Mouse (Mus musculus): ENCODE measurements around the gene Zfp748. TPM values are rescaled to one million over a fixed set of nuclear protein-coding genes. Genes with fewer than 3 reads are reported as not detected.

Zfp748 gene
- polyA plus RNA-seq, 1 experiment from 2014 or later = 17.8 TPM

- Histone ChIP-seq H3K27me3 (ENCODE audit: control insufficient read depth, insufficient read depth, low read length) (no peaks in the 10 kb centered on the region), H3K27ac (ENCODE audit: low read depth, low read length) (no peak overlapping the region), H3K4me2 (ENCODE audit: low read depth, low read length) (no peak overlapping the region), H3K4me3 (ENCODE audit: low read depth, low read length) (no peak overlapping the region), H3K4me1 (ENCODE audit: control insufficient read depth, insufficient read depth, low read length) (peaks cover 6% of the 10 kb centered on the region), H3K9ac (replicated peaks; ENCODE audit: low read depth, low read length) (no peak overlapping the region), H3K9me3 (ENCODE audit: control insufficient read depth, low read length) (peaks cover 8% of the 10 kb centered on the region; the same call in 1 of the 2 replicates), H3K36me3 (ENCODE audit: control insufficient read depth, insufficient read depth, low read length) (peaks cover 22% of the 10 kb centered on the region)
- WGBS = 98% methylated on average over 1 of the region's 1 CpGs
- no peak for ATAC-seq (ENCODE audit: low read depth)
These were observed 58.0 kb downstream of the Zfp748 start for GRCm38 (mm10) chr13:67495631-67496030.

Other genes with a start within 250 kb of the Zfp748 start
- gene Zfp457, start 247.3 kb downstream of the Zfp748 start, polyA plus RNA-seq (2014; fragmentation: Nextera tagmentation; extraction: Ambion mirVana) = 1.3 and 1.8 TPM in 2 replicates
- 1.8 and 3.0 TPM in 2 replicates for gene Zfp595, start 221.3 kb downstream of the Zfp748 start, polyA plus RNA-seq (2014; fragmentation: Nextera tagmentation; extraction: Ambion mirVana)
- gene Gm28044, start 193.3 kb downstream of the Zfp748 start, polyA plus RNA-seq (2014; fragmentation: Nextera tagmentation; extraction: Ambion mirVana) = not detected in 2 replicates
- 0.84 and 1.0 TPM in 2 replicates for gene Zfp953, start 193.2 kb downstream of the Zfp748 start, polyA plus RNA-seq (2014; fragmentation: Nextera tagmentation; extraction: Ambion mirVana)
- gene Gm28041, start 178.1 kb downstream of the Zfp748 start, polyA plus RNA-seq (2014; fragmentation: Nextera tagmentation; extraction: Ambion mirVana) = not detected in 2 replicates
- 0.59 and 0.80 TPM in 2 replicates for gene Zfp456, start 178.0 kb downstream of the Zfp748 start, polyA plus RNA-seq (2014; fragmentation: Nextera tagmentation; extraction: Ambion mirVana)
- gene Zfp429, start 154.0 kb downstream of the Zfp748 start, polyA plus RNA-seq (2014; fragmentation: Nextera tagmentation; extraction: Ambion mirVana) = 3.4 and 3.5 TPM in 2 replicates
- gene Zfp459, start 132.4 kb downstream of the Zfp748 start, polyA plus RNA-seq (2014; fragmentation: Nextera tagmentation; extraction: Ambion mirVana) = 0.46 and 1.2 TPM in 2 replicates
- gene Zfp874a, start 102.2 kb downstream of the Zfp748 start, polyA plus RNA-seq (2014; fragmentation: Nextera tagmentation; extraction: Ambion mirVana) = 5.3 and 7.6 TPM in 2 replicates
- 2.7 and 3.5 TPM in 2 replicates for gene Zfp874b, start 69.6 kb downstream of the Zfp748 start, polyA plus RNA-seq (2014; fragmentation: Nextera tagmentation; extraction: Ambion mirVana)
- 11.0 and 12.6 TPM in 2 replicates for gene Zfp58, start 53.3 kb downstream of the Zfp748 start, polyA plus RNA-seq (2014; fragmentation: Nextera tagmentation; extraction: Ambion mirVana)
- not detected in 2 replicates for gene Gm26965, start 27.7 kb downstream of the Zfp748 start, polyA plus RNA-seq (2014; fragmentation: Nextera tagmentation; extraction: Ambion mirVana)
- 40.4 and 42.6 TPM in 2 replicates for gene Zfp87, start 27.7 kb downstream of the Zfp748 start, polyA plus RNA-seq (2014; fragmentation: Nextera tagmentation; extraction: Ambion mirVana)
- gene Zfp729b, start 55.9 kb upstream of the Zfp748 start, polyA plus RNA-seq (2014; fragmentation: Nextera tagmentation; extraction: Ambion mirVana) = 6.1 and 7.2 TPM in 2 replicates
- 1.2 TPM in 1 of 2 replicates, not detected in the other for gene Gm49345, start 83.9 kb upstream of the Zfp748 start, polyA plus RNA-seq (2014; fragmentation: Nextera tagmentation; extraction: Ambion mirVana)
- 4.1 and 5.1 TPM in 2 replicates for gene Zfp729a, start 84.0 kb upstream of the Zfp748 start, polyA plus RNA-seq (2014; fragmentation: Nextera tagmentation; extraction: Ambion mirVana)
- 15.2 and 17.3 TPM in 2 replicates for gene Zfp738, start 133.2 kb upstream of the Zfp748 start, polyA plus RNA-seq (2014; fragmentation: Nextera tagmentation; extraction: Ambion mirVana)
- 6.1 TPM in 2 replicates for gene Zfp65, start 175.3 kb upstream of the Zfp748 start, polyA plus RNA-seq (2014; fragmentation: Nextera tagmentation; extraction: Ambion mirVana)
- gene Zfp85, start 201.4 kb upstream of the Zfp748 start, polyA plus RNA-seq (2014; fragmentation: Nextera tagmentation; extraction: Ambion mirVana) = 7.9 and 9.3 TPM in 2 replicates
- gene Zfp493, start 225.9 kb upstream of the Zfp748 start, polyA plus RNA-seq (2014; fragmentation: Nextera tagmentation; extraction: Ambion mirVana) = 3.2 and 3.3 TPM in 2 replicates